Mouse (Mus musculus): Measurements from ENCODE around the gene Marc2.

Gene Marc2

GRCm38 (mm10) chr1:184853922-184854321, 7.7 kb upstream of the Marc2 start:
- peak; percentile 31 for DNase-seq (ENCODE audit: low read depth, low spot score)

GRCm38 (mm10) chr1:184853339-184853738, 7.1 kb upstream of the Marc2 start:
- peak; percentile 23 for DNase-seq (ENCODE audit: low read depth, low spot score)

GRCm38 (mm10) chr1:184851741-184852618, 5.7 kb upstream of the Marc2 start:
- DNase-seq (ENCODE audit: low read depth, low spot score): peak; percentile 63

- DNase-seq (ENCODE audit: low read depth, low spot score): no peak
Observed at GRCm38 (mm10) chr1:184851166-184851565, 4.9 kb upstream of the Marc2 start.

GRCm38 (mm10) chr1:184846973-184847372, 722 bp upstream of the Marc2 start:
- DNase-seq (ENCODE audit: low read depth, low spot score): no peak

GRCm38 (mm10) chr1:184845111-184846071, 860 bp downstream of the Marc2 start:
- DNase-seq (ENCODE audit: low read depth, low spot score): peak; percentile 91

GRCm38 (mm10) chr1:184844326-184845066, 1.8 kb downstream of the Marc2 start:
- DNase-seq (ENCODE audit: low read depth, low spot score): peak; percentile 40

GRCm38 (mm10) chr1:184837649-184838048, 8.6 kb downstream of the Marc2 start:
- no peak for DNase-seq (ENCODE audit: low read depth, low spot score)

GRCm38 (mm10) chr1:184836350-184836749, 9.9 kb downstream of the Marc2 start:
- DNase-seq (ENCODE audit: low read depth, low spot score): no peak

- no peak for DNase-seq (ENCODE audit: low read depth, low spot score)
Observed at GRCm38 (mm10) chr1:184833499-184833898, 12.8 kb downstream of the Marc2 start.

- peak; percentile 31 for DNase-seq (ENCODE audit: low read depth, low spot score)
Observed at GRCm38 (mm10) chr1:184832211-184832610, 14.0 kb downstream of the Marc2 start.

- DNase-seq (ENCODE audit: low read depth, low spot score): no peak
Observed at GRCm38 (mm10) chr1:184829897-184830296, 16.4 kb downstream of the Marc2 start.

GRCm38 (mm10) chr1:184827175-184827701, 19.0 kb downstream of the Marc2 start:
- no peak for DNase-seq (ENCODE audit: low read depth, low spot score)

GRCm38 (mm10) chr1:184825093-184825492, 21.2 kb downstream of the Marc2 start:
- DNase-seq (ENCODE audit: low read depth, low spot score): peak; percentile 38

GRCm38 (mm10) chr1:184824439-184824851, 21.8 kb downstream of the Marc2 start:
- DNase-seq (ENCODE audit: low read depth, low spot score): peak; percentile 76

GRCm38 (mm10) chr1:184822678-184823077, 23.6 kb downstream of the Marc2 start:
- DNase-seq (ENCODE audit: low read depth, low spot score): no peak

- DNase-seq (ENCODE audit: low read depth, low spot score): peak; percentile 20
Observed at GRCm38 (mm10) chr1:184817768-184818167, 28.5 kb downstream of the Marc2 start.

GRCm38 (mm10) chr1:184811716-184812250, 34.5 kb downstream of the Marc2 start:
- no peak for DNase-seq (ENCODE audit: low read depth, low spot score)

- no peak for DNase-seq (ENCODE audit: low read depth, low spot score)
Observed at GRCm38 (mm10) chr1:184810780-184811575, 35.3 kb downstream of the Marc2 start, which contains the start of gene Marc1. Gene Marc1 (minus strand): TSS chr1:184811313.

GRCm38 (mm10) chr1:184809578-184810001, 36.7 kb downstream of the Marc2 start:
- DNase-seq (ENCODE audit: low read depth, low spot score): no peak

All from CD4-positive helper T cell, adult 2 months (primary cell).